Mouse (Mus musculus): ENCODE measurements around the gene Adamtsl4.

Gene Adamtsl4

GRCm38 (mm10) chr3:95687524-95688421 is at the start of gene Adamtsl4:
TSS of gene Adamtsl4 (minus strand) at chr3:95687917.
- in situ Hi-C loops (cut with MboI, MseI) = no loop called here

- in situ Hi-C loops (cut with MboI, MseI) = no loop called here
Observed at GRCm38 (mm10) chr3:95735071-95735670, 47.5 kb upstream of the Adamtsl4 start.

- in situ Hi-C loops (cut with MboI, MseI) = no loop called here
Observed at GRCm38 (mm10) chr3:95734092-95734702, 46.5 kb upstream of the Adamtsl4 start.

GRCm38 (mm10) chr3:95732744-95733521 is 45.2 kb upstream of the Adamtsl4 start:
- in situ Hi-C loops (cut with MboI, MseI) = no loop called here

DNA sequence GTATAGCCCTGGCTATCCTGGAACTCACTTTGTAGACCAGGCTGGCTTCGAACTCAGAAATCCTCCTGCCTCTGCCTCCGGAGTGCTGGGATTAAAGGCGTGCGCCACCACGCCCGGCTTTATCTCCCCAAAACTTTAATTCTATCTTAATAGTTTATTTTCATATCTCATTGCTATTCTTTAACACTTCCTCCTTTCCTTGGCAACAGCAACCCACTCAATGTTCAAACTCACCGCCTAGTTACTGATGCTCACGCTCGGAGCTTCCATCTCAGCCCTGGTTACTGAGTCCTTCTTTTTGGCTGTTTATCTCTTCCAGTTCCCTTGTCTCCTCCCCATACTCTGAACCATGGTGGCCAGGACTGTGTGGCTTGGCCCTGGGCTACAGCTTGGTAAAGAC is 44.6 kb upstream of the Adamtsl4 start:
- in situ Hi-C loops (cut with MboI, MseI) = no loop called here

GRCm38 (mm10) chr3:95731802-95732201 is 44.1 kb upstream of the Adamtsl4 start:
- in situ Hi-C loops (cut with MboI, MseI) = no loop called here

DNA sequence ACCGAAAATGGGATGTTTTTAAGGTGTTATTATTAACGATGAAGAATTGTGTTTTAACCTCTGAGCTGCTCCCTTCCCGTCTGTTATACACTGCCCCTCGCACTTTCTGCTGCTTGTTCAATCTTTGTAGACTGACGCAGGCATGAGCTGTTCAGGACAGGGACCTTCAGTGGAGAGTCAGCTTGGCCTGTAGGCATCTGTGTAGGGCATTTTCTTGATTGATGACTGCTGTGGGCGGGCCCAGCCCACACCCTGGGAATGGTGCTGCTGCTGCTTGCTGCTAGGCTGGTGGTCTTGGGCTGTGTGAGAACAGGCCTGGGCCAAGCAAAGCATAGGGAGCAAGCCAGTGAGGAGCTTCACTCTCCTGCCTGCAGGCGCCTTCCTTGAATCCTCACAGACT is 42.7 kb upstream of the Adamtsl4 start:
- in situ Hi-C loops (cut with MboI, MseI) = no loop called here

DNA sequence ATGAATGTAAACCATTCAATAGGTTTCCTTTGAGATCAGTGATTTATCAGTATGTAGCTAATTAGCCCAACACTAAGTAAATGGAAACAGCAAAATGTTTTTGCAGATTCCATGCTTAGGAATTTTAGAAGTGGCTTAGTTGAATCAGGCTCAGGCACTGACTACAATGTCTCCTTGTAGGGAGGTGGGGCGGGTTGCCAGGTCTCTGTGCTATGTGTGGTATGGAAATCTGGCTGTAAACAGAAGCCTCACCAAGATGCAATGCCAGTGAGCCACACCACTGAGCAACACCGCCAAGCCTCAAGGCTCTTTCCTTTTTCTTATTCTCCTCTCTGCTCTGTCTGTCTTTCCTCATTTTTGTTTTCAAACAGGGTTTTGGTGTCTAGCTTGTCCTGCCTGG is 41.2 kb upstream of the Adamtsl4 start:
- in situ Hi-C loops (cut with MboI, MseI) = loop anchor here (10.0 kb wide), 1 partner anchor 316 kb away; no protein-coding TSS in a partner anchor

- in situ Hi-C loops (cut with MboI, MseI) = loop anchor here (10.0 kb wide), 1 partner anchor 318 kb away; no protein-coding TSS in a partner anchor
Observed at GRCm38 (mm10) chr3:95726696-95727358, 39.1 kb upstream of the Adamtsl4 start.

DNA sequence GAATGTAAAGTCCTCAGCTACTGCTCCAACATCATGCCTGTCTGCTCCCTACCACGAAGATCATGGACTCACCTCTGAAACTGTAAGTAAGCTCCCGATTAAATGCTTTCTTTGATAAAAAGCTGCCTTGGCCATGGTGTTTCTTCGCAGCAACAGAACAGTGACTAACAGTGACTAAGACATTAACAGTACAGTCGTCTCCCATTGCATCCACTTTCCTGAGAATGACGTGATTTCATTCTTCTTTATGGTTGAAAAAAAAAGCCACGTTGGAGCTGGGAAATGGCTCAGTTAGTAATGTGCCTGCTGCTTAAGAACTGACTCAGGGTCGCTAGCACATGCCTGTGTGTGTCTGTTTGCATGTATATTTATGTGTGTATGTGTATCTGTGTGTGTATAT is 38.1 kb upstream of the Adamtsl4 start:
- in situ Hi-C loops (cut with MboI, MseI) = loop anchor here (10.0 kb wide), 1 partner anchor 319 kb away; no protein-coding TSS in a partner anchor

- in situ Hi-C loops (cut with MboI, MseI) = loop anchor here (10.0 kb wide), 1 partner anchor 322 kb away; no protein-coding TSS in a partner anchor
Observed at GRCm38 (mm10) chr3:95722386-95722785, 34.7 kb upstream of the Adamtsl4 start.

DNA sequence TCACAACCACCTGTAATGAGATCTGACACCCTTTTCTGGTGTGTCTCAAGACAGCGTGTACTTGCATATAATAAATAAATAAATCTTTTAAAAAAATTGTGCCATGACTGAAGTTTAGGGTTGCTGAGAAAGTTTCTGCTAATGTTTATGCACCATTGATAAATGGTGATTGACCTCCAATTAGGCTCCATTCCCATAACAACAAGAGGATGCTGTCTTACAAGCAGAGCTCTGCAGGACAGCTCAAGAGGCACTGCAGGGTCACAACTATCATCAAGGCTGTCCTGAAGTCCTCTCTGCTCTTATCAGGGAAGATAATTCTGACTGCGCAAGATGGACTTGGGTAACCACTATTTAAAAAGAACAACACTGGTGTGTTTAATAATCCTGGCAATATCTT is 30.4 kb upstream of the Adamtsl4 start:
- in situ Hi-C loops (cut with MboI, MseI) = no loop called here

GRCm38 (mm10) chr3:95716075-95716474 is 28.4 kb upstream of the Adamtsl4 start:
- in situ Hi-C loops (cut with MboI, MseI) = no loop called here

DNA sequence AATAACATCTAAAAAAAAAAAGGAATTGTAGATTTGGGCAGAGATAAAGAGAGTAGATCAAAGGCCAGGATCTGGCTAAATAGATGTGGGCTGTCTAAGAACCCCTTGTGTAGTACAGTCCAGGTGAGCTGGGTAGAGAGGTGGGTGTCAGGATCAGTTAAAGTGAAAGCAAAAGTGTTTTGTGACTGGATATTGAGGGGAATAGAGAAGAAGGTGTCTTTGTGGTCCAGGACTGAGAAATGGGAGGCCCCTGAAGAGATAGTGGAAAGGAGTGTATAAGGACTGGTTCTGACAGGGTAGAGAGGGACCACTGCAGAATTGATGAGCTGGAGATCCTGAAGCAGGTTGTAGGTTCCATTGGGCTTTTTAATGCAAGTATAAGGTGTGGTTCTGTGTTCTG is 22.2 kb upstream of the Adamtsl4 start:
- in situ Hi-C loops (cut with MboI, MseI) = no loop called here

DNA sequence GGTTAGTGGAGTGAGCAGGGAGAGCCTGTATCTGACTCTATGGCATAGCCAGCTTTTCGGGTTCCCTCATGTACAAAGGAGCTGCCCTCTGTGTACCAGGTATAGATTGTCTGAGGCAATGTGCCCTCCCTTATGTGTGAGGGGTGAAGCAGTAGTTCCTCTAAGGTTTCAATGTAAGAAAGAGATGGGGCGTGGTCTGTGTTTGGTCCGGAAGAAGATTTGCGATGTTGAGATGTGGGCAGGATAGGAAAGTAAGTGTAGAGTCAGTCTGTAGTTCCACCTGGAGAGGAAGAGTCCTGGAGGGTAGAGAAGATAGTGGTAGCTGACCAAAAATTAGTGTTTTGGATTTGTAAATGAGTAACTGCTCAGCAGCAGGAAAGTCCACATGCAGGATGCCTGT is 21.3 kb upstream of the Adamtsl4 start:
- in situ Hi-C loops (cut with MboI, MseI) = no loop called here

GRCm38 (mm10) chr3:95707497-95707896 is 19.8 kb upstream of the Adamtsl4 start:
- in situ Hi-C loops (cut with MboI, MseI) = no loop called here

DNA sequence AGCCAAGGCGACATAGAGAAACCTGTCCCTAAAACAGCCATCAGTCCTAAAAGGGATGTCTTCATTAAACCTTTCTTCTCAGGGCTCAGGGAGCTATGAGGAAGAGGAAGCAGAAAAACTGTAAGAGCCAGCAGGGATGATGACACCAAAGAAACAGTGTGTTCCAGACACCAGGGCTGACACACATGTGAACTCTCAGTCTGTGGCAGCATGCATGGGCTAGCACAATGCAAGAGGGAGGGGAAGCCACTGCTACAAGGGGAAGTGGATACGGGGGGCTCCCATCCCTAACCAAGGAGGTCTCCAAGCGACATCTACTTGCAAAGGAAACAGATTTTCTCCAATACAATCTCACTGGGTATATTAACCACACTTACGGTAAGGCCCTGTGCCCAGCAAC is 18.6 kb upstream of the Adamtsl4 start:
- in situ Hi-C loops (cut with MboI, MseI) = no loop called here

- in situ Hi-C loops (cut with MboI, MseI) = no loop called here
Observed at GRCm38 (mm10) chr3:95704612-95705011, 16.9 kb upstream of the Adamtsl4 start.

- in situ Hi-C loops (cut with MboI, MseI) = no loop called here
Observed at GRCm38 (mm10) chr3:95703276-95703675, 15.6 kb upstream of the Adamtsl4 start.

GRCm38 (mm10) chr3:95701877-95702540 is 14.3 kb upstream of the Adamtsl4 start:
- in situ Hi-C loops (cut with MboI, MseI) = no loop called here

Data from T-helper 2 cell (primary cell).